Comparison of ENCODE assay signal across 7 mouse cellular contexts in genomic region chr7:105554212-105554942, GRCm38 (mm10). TPM values are rescaled to one million over a fixed set of nuclear protein-coding genes. Genes with fewer than 3 reads are reported as not detected.
A peak's percentile ranks its signal among the peaks of the same experiment; 100 is the strongest.
DNase-seq lines count a peak whose midpoint lies in the region; ATAC-seq lines count a peak whose summit lies in the region.

Gene Smpd1 (plus strand): TSS chr7:105554360.

- H3K9ac ChIP-seq in intestine, embryonic 15.5 days, result peak within 1 kb of the TSS; percentile 74

- H3K4me3 ChIP-seq in intestine, embryonic 15.5 days (replicated peaks), result peak within 1 kb of the TSS; percentile 74
- H3K4me3 ChIP-seq in midbrain, embryonic 10.5 days, result peak within 1 kb of the TSS; percentile 75

- peak; percentile 98 for ATAC-seq in intestine, embryonic 15.5 days

- peaks cover 12% of the 10 kb centered on the region for H3K4me1 ChIP-seq in intestine, embryonic 15.5 days (replicated peaks)
- peaks cover 23% of the 10 kb centered on the region for H3K4me1 ChIP-seq in midbrain, embryonic 10.5 days

- WGBS in intestine, embryonic 15.5 days, result 3% methylated on average over 26 of the region's 26 CpGs
- 4% methylated on average over 26 of the region's 26 CpGs for WGBS in midbrain, embryonic 10.5 days

- peak; percentile 93 to 98 for DNase-seq in adrenal gland, adult (ENCODE audit: inconsistent age in 2 of 2, low spot score in 1 of 2)
- peak; percentile 96 for DNase-seq in embryo, embryonic 10.5 days (ENCODE audit: low spot score)
- DNase-seq in gastrocnemius, postnatal 25 days, result peak; percentile 93
- peak; percentile 88 to 96 for DNase-seq in left cerebral cortex, postnatal 25 days (ENCODE audit: low spot score in 2 of 2)
- DNase-seq in midbrain, embryonic 10.5 days (ENCODE audit: low spot score), result peak; percentile 87
- DNase-seq in right cerebral cortex, postnatal 4 days, result peak; percentile 78

- H3K36me3 ChIP-seq in intestine, embryonic 15.5 days, result 0 out of 2 replicates have a peak, but pooled peaks cover 2% of the 10 kb centered on the region
- peaks cover 30% of the 10 kb centered on the region for H3K36me3 ChIP-seq in midbrain, embryonic 10.5 days

- no peaks in the 10 kb centered on the region for H3K9me3 ChIP-seq in intestine, embryonic 15.5 days
- H3K9me3 ChIP-seq in midbrain, embryonic 10.5 days (replicated peaks), result no peaks in the 10 kb centered on the region

- intact Hi-C loops in left cerebral cortex, postnatal 25 days (cut with DNase I), result loop anchor here (2.0 to 5.0 kb wide), 3 partner anchors 26 to 258 kb away; partner anchors contain the start of genes Apbb1, Mrpl17 and Trim3

- peak within 1 kb of the TSS; percentile 87 for H3K4me2 ChIP-seq in intestine, embryonic 15.5 days (replicated peaks)

- H3K27ac ChIP-seq in intestine, embryonic 15.5 days, result 0 out of 2 replicates have a peak within 1 kb of the TSS, but pooled peaks have one; percentile 40
- peak within 1 kb of the TSS; percentile 88 for H3K27ac ChIP-seq in midbrain, embryonic 10.5 days (replicated peaks)

- no peaks in the 10 kb centered on the region for H3K27me3 ChIP-seq in intestine, embryonic 15.5 days (replicated peaks)
- 0 out of 2 replicates have a peak, but pooled peaks cover 6% of the 10 kb centered on the region for H3K27me3 ChIP-seq in midbrain, embryonic 10.5 days (ENCODE audit: low read depth, poor library complexity, severe bottlenecking)

RNA-seq across cellular contexts. Expression of gene Smpd1, which starts in this region (rescaled TPM):
- 10 to 100 TPM; 48.6 to 51.5 TPM for total RNA-seq in gastrocnemius, postnatal 25 days (2021)
- 29.0 and 29.4 TPM in 2 replicates for polyA plus RNA-seq in intestine, embryonic 15.5 days (2015; fragmentation: Nextera tagmentation; extraction: Ambion mirVana)
- total RNA-seq in left cerebral cortex, postnatal 25 days (2021), result 100 to 1,000 TPM; 103 to 111 TPM
- polyA plus RNA-seq in midbrain, embryonic 10.5 days (2016; fragmentation: Nextera tagmentation; extraction: Ambion mirVana), result 34.2 and 41.7 TPM in 2 replicates

Comparison
In these comparisons a context has a peak if more than half of its experiments do, and no peak if none do; other contexts are left out.
1. Peak in every context shown above with its lines: DNase-seq, ATAC-seq, H3K4me3 ChIP-seq and H3K27ac ChIP-seq.